10 mouse cellular contexts compared by ENCODE assay signal in the genomic region with DNA sequence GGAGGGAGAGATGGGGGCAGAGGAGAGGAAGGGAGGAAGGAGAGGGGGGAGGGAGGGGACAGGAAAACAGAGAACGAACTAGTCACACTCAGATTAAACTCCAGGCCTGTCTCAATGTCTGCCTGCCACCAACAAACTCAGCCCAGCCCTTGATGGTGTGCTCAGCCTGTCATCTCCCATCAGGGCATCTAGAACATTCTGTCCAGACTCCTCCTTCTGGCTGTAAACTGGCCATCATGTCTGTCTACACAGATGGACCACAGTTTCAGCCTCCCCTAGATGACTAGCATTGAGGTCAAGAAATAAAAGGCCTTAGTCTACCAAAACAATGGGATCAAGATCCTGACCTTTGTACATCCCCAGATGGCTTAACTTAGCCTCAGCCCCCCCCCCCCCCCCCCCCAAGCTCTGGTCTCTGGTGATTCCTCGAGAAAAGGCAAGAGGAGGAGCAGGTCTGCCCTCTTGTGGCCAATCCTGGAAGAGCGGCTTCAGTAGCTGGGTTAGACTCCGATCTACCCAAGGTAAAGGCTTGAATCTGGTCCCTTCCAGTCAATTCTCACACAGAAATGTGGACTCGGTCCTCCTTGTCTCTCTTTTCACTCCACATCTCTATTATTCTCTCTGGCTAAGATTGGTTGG. TPM values are rescaled to one million over a fixed set of nuclear protein-coding genes. Genes with fewer than 3 reads are reported as not detected.
A peak's percentile ranks its signal among the peaks of the same experiment; 100 is the strongest.
DNase-seq lines count a peak whose midpoint lies in the region; ATAC-seq lines count a peak whose summit lies in the region.
"Had no signal": no experiment of that assay in that cellular context is flagged by ENCODE, and none has a peak within 500 bp of the region (broad histone marks: within the 10 kb centered on the region; RNA-seq: fewer than 3 reads in every experiment).

No protein-coding gene starts in this region.

- ATAC-seq in limb, embryonic 11.5 days (ENCODE audit: insufficient number of reproducible peaks, low FRiP score, low TSS enrichment, low read depth) = no peak
- ATAC-seq in neutrophil, adult 5-6 weeks (ENCODE audit: extremely low read depth, insufficient number of reproducible peaks, low FRiP score, poor library complexity, severe bottlenecking) = peak; percentile 73

- DNase-seq in 3T3-L1 (ENCODE audit: low read depth, low spot score) = peak; percentile 82
- peak; percentile 77 for DNase-seq in T-cell, adult 2 months (ENCODE audit: low spot score)
- peak; percentile 93 to 95 for DNase-seq in cerebellum, postnatal 25 days
- peak; percentile 66 for DNase-seq in gastrocnemius, postnatal 25 days
- DNase-seq in kidney, adult 8-10 months = peak; percentile 59 to 91
- peak; percentile 90 for DNase-seq in limb, embryonic 11.5 days (ENCODE audit: low spot score)
- DNase-seq in thymus, adult 18-20 months = peak; percentile 53 to 56

- H3K9me3 ChIP-seq in limb, embryonic 11.5 days (ENCODE audit: control insufficient read depth, low read length) = no peaks in the 10 kb centered on the region
- H3K9me3 ChIP-seq: embryonic facial prominence, embryonic 12.5 days had no signal

- H3K36me3 ChIP-seq in limb, embryonic 11.5 days (ENCODE audit: control insufficient read depth, insufficient read depth, low read length) = no peaks in the 10 kb centered on the region
- H3K36me3 ChIP-seq: embryonic facial prominence, embryonic 12.5 days had no signal

- H3K4me1 ChIP-seq in limb, embryonic 11.5 days (ENCODE audit: control insufficient read depth, insufficient read depth, low read length) = no peaks in the 10 kb centered on the region
- H3K4me1 ChIP-seq: embryonic facial prominence, embryonic 12.5 days had no signal

- H3K4me2 ChIP-seq in limb, embryonic 11.5 days (ENCODE audit: low read depth, severe bottlenecking) = no peak overlapping the region
- H3K4me2 ChIP-seq: embryonic facial prominence, embryonic 12.5 days had no signal

- no peaks in the 10 kb centered on the region for H3K27me3 ChIP-seq in limb, embryonic 11.5 days (ENCODE audit: control insufficient read depth, insufficient read depth, low read length)
- H3K27me3 ChIP-seq: embryonic facial prominence, embryonic 12.5 days had no signal

- no peak overlapping the region for H3K9ac ChIP-seq in limb, embryonic 11.5 days (ENCODE audit: low read length)
- H3K9ac ChIP-seq: embryonic facial prominence, embryonic 12.5 days had no signal

- no peak overlapping the region for H3K27ac ChIP-seq in limb, embryonic 11.5 days (replicated peaks; ENCODE audit: low read depth, low read length)
- H3K27ac ChIP-seq: embryonic facial prominence, embryonic 12.5 days had no signal

- H3K4me3 ChIP-seq in limb, embryonic 11.5 days (ENCODE audit: low read depth, low read length) = no peak overlapping the region
- H3K4me3 ChIP-seq: embryonic facial prominence, embryonic 12.5 days had no signal

- 11% methylated on average over 4 of the region's 5 CpGs for WGBS in limb, embryonic 11.5 days

RNA-seq across cellular contexts. Expression of gene Rabac1, which starts 7.5 kb away (rescaled TPM):
- total RNA-seq in gastrocnemius, postnatal 25 days (2021) = 100 to 1,000 TPM; 191 to 193 TPM
- polyA plus RNA-seq in limb, embryonic 11.5 days (2014; fragmentation: Nextera tagmentation; extraction: Ambion mirVana) = 78.1 and 81.4 TPM in 2 replicates
- total RNA-seq in neutrophil, adult 5-6 weeks (2017) = 201 and 229 TPM in 2 replicates

RNA-seq across cellular contexts. Expression of gene Gm4881, which starts 20.7 kb away (rescaled TPM):
- not detected for total RNA-seq in gastrocnemius, postnatal 25 days (2021)
- not detected in 2 replicates for polyA plus RNA-seq in limb, embryonic 11.5 days (2014; fragmentation: Nextera tagmentation; extraction: Ambion mirVana)
- not detected in 2 replicates for total RNA-seq in neutrophil, adult 5-6 weeks (2017)
- polyA plus RNA-seq: embryonic facial prominence, embryonic 12.5 days; stomach, embryonic 16.5 days had no signal

RNA-seq across cellular contexts. Expression of gene Atp1a3, which starts 40.7 kb away (rescaled TPM):
- under 1 TPM in 1 of 2 experiments, not detected in 1; 0.46 TPM for total RNA-seq in gastrocnemius, postnatal 25 days (2021)
- polyA plus RNA-seq in limb, embryonic 11.5 days (2014; fragmentation: Nextera tagmentation; extraction: Ambion mirVana) = 0.13 and 0.23 TPM in 2 replicates
- 60.2 and 66.9 TPM in 2 replicates for total RNA-seq in neutrophil, adult 5-6 weeks (2017)

Comparison
In these comparisons a context has a peak if more than half of its experiments do, and no peak if none do; other contexts are left out.
1. RNA of gene Atp1a3, which starts 40.7 kb away (total RNA-seq): 60.2 to 66.9 TPM in neutrophil, adult 5-6 weeks; 0.46 TPM in gastrocnemius, postnatal 25 days; every median in the first group is over 10 times any median in the second.
2. Peak in every context shown above with its lines, with median percentiles within 50 percentile points of each other: DNase-seq.